Mouse (Mus musculus): ENCODE results near the gene Olfr64. TPM values are rescaled to one million over a fixed set of nuclear protein-coding genes. Genes with fewer than 3 reads are reported as not detected.

The Olfr64 gene
- not detected in 2 replicates for polyA plus RNA-seq (2012; rRNA removed)

GRCm38 (mm10) chr7:103894385-103894784 is at the start of gene Olfr64:
Gene Olfr64, minus strand, starts transcription at chr7:103894485.
- Histone ChIP-seq H3K4me1 (replicated peaks; ENCODE audit: control insufficient read depth, insufficient read depth, low read length) (no peaks in the 10 kb centered on the region), H3K4me3 (ENCODE audit: control insufficient read depth, insufficient read depth, low read length) (no peak within 1 kb of the TSS), H3K36me3 (ENCODE audit: control insufficient read depth, insufficient read depth, low read length) (no peaks in the 10 kb centered on the region), H3K27ac (ENCODE audit: control insufficient read depth, insufficient read depth, low read length) (no peak within 1 kb of the TSS), H3K27me3 (ENCODE audit: control insufficient read depth, insufficient read depth, low read length) (no peaks in the 10 kb centered on the region)
- DNase-seq, result no peak
- WGBS, result 90% methylated on average over 1 of the region's 1 CpGs
- TF ChIP-seq CTCF (IDR thresholded peaks at IDR 0.05; ENCODE audit: borderline replicate concordance, control insufficient read depth, extremely low read depth, insufficient read depth, low read length, poor library complexity) (no peak), POLR2A (IDR thresholded peaks at IDR 0.05; ENCODE audit: control insufficient read depth, extremely low read depth, insufficient read depth, low read length, poor library complexity) (no peak)

GRCm38 (mm10) chr7:103942730-103943129 is 48.4 kb upstream of the Olfr64 start:
- no peak overlapping the region for H3K4me3 ChIP-seq (ENCODE audit: control insufficient read depth, insufficient read depth, low read length)
- no peaks in the 10 kb centered on the region for H3K4me1 ChIP-seq (replicated peaks; ENCODE audit: control insufficient read depth, insufficient read depth, low read length)
- TF ChIP-seq POLR2A (IDR thresholded peaks at IDR 0.05; ENCODE audit: control insufficient read depth, extremely low read depth, insufficient read depth, low read length, poor library complexity), result no peak
- H3K36me3 ChIP-seq (ENCODE audit: control insufficient read depth, insufficient read depth, low read length), result no peaks in the 10 kb centered on the region
- no peak overlapping the region for H3K27ac ChIP-seq (ENCODE audit: control insufficient read depth, insufficient read depth, low read length)
- peak; percentile 27 for DNase-seq
- no peaks in the 10 kb centered on the region for H3K27me3 ChIP-seq (ENCODE audit: control insufficient read depth, insufficient read depth, low read length)
- 35% methylated on average over 2 of the region's 2 CpGs for WGBS

GRCm38 (mm10) chr7:103934264-103934663 is 40.0 kb upstream of the Olfr64 start, which contains the start of gene Olfr632:
Gene Olfr632, plus strand, starts transcription at chr7:103934347.
- WGBS, result 91% methylated on average over 2 of the region's 2 CpGs
- Histone ChIP-seq H3K4me3 (ENCODE audit: control insufficient read depth, insufficient read depth, low read length) (no peak within 1 kb of the TSS), H3K4me1 (replicated peaks; ENCODE audit: control insufficient read depth, insufficient read depth, low read length) (no peaks in the 10 kb centered on the region), H3K36me3 (ENCODE audit: control insufficient read depth, insufficient read depth, low read length) (no peaks in the 10 kb centered on the region), H3K27ac (ENCODE audit: control insufficient read depth, insufficient read depth, low read length) (no peak within 1 kb of the TSS), H3K27me3 (ENCODE audit: control insufficient read depth, insufficient read depth, low read length) (no peaks in the 10 kb centered on the region)
- no peak for DNase-seq
- TF ChIP-seq CTCF (IDR thresholded peaks at IDR 0.05; ENCODE audit: borderline replicate concordance, control insufficient read depth, extremely low read depth, insufficient read depth, low read length, poor library complexity), result no peak
- TF ChIP-seq POLR2A (IDR thresholded peaks at IDR 0.05; ENCODE audit: control insufficient read depth, extremely low read depth, insufficient read depth, low read length, poor library complexity), result no peak

- TF ChIP-seq POLR2A (IDR thresholded peaks at IDR 0.05; ENCODE audit: control insufficient read depth, extremely low read depth, insufficient read depth, low read length, poor library complexity) (no peak), CTCF (IDR thresholded peaks at IDR 0.05; ENCODE audit: borderline replicate concordance, control insufficient read depth, extremely low read depth, insufficient read depth, low read length, poor library complexity) (no peak)
- no peaks in the 10 kb centered on the region for H3K27me3 ChIP-seq (ENCODE audit: control insufficient read depth, insufficient read depth, low read length)
- H3K36me3 ChIP-seq (ENCODE audit: control insufficient read depth, insufficient read depth, low read length), result no peaks in the 10 kb centered on the region
- no peak within 1 kb of the TSS for H3K4me3 ChIP-seq (ENCODE audit: control insufficient read depth, insufficient read depth, low read length)
- H3K27ac ChIP-seq (ENCODE audit: control insufficient read depth, insufficient read depth, low read length), result no peak within 1 kb of the TSS
- no peaks in the 10 kb centered on the region for H3K4me1 ChIP-seq (replicated peaks; ENCODE audit: control insufficient read depth, insufficient read depth, low read length)
- no peak for DNase-seq
Observed at GRCm38 (mm10) chr7:103928525-103928924, 34.2 kb upstream of the Olfr64 start, which contains the start of gene Olfr631. Gene Olfr631, plus strand, starts transcription at chr7:103928825.

DNA sequence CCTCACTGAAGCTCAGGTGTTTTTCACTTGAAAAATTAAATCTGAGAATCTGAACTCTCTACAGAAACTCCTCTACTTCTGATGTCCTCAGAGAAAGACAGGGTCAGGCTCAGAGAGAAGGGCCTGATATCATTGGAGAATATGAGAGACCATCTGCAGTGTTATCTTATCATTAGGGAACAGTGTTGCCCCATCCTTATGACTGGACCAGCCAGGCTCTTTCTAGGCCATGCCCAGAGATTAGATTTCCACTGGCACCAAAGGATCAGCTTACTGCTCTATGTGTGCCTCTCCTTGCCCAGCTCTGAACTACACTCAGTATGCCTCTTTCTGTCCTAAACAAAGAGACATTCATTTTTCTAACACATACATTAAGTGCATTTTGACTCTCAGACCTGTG is 21.1 kb upstream of the Olfr64 start:
- DNase-seq, result no peak
- Histone ChIP-seq H3K4me1 (replicated peaks; ENCODE audit: control insufficient read depth, insufficient read depth, low read length) (no peaks in the 10 kb centered on the region), H3K27ac (ENCODE audit: control insufficient read depth, insufficient read depth, low read length) (no peak overlapping the region)

GRCm38 (mm10) chr7:103912969-103913511 is 18.8 kb upstream of the Olfr64 start:
- WGBS, result 89% methylated on average over 8 of the region's 8 CpGs
- no peak for DNase-seq
- H3K4me1 ChIP-seq (replicated peaks; ENCODE audit: control insufficient read depth, insufficient read depth, low read length), result no peaks in the 10 kb centered on the region
- H3K27ac ChIP-seq (ENCODE audit: control insufficient read depth, insufficient read depth, low read length), result no peak overlapping the region
- H3K27me3 ChIP-seq (ENCODE audit: control insufficient read depth, insufficient read depth, low read length), result no peaks in the 10 kb centered on the region
- no peaks in the 10 kb centered on the region for H3K36me3 ChIP-seq (ENCODE audit: control insufficient read depth, insufficient read depth, low read length)
- no peak for TF ChIP-seq CTCF (IDR thresholded peaks at IDR 0.05; ENCODE audit: borderline replicate concordance, control insufficient read depth, extremely low read depth, insufficient read depth, low read length, poor library complexity)
- TF ChIP-seq POLR2A (IDR thresholded peaks at IDR 0.05; ENCODE audit: control insufficient read depth, extremely low read depth, insufficient read depth, low read length, poor library complexity), result no peak
- no peak overlapping the region for H3K4me3 ChIP-seq (ENCODE audit: control insufficient read depth, insufficient read depth, low read length)

More for the DNA sequence above, 21.1 kb upstream of the Olfr64 start:
- no peak for TF ChIP-seq POLR2A (IDR thresholded peaks at IDR 0.05; ENCODE audit: control insufficient read depth, extremely low read depth, insufficient read depth, low read length, poor library complexity)
- TF ChIP-seq CTCF (IDR thresholded peaks at IDR 0.05; ENCODE audit: borderline replicate concordance, control insufficient read depth, extremely low read depth, insufficient read depth, low read length, poor library complexity), result no peak
- no peak overlapping the region for H3K4me3 ChIP-seq (ENCODE audit: control insufficient read depth, insufficient read depth, low read length)
- no peaks in the 10 kb centered on the region for H3K27me3 ChIP-seq (ENCODE audit: control insufficient read depth, insufficient read depth, low read length)
- no peaks in the 10 kb centered on the region for H3K36me3 ChIP-seq (ENCODE audit: control insufficient read depth, insufficient read depth, low read length)

DNA sequence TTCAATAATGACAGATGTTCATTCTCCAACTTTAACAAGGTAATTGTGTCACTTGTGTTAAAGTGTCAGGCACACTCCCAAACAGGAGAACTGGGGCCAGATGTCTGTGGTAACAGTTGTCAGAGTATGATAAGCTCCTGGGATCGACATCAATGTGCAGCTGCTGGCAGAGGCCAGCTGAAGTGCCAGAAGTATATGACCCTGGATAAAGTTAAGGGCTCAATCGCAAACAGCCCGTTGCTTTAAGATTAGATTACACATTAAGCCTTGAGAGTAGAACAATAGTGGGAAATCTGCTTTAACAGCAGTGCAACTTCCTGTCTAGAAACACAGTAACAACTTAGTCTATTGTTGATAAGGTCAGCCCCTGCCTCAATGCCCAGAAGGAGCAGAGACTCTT is 15.8 kb upstream of the Olfr64 start:
- Histone ChIP-seq H3K36me3 (ENCODE audit: control insufficient read depth, insufficient read depth, low read length) (no peaks in the 10 kb centered on the region), H3K4me3 (ENCODE audit: control insufficient read depth, insufficient read depth, low read length) (no peak overlapping the region), H3K27me3 (ENCODE audit: control insufficient read depth, insufficient read depth, low read length) (no peaks in the 10 kb centered on the region), H3K4me1 (replicated peaks; ENCODE audit: control insufficient read depth, insufficient read depth, low read length) (no peaks in the 10 kb centered on the region), H3K27ac (ENCODE audit: control insufficient read depth, insufficient read depth, low read length) (no peak overlapping the region)
- WGBS, result 13% methylated on average over 3 of the region's 3 CpGs
- DNase-seq, result no peak
- TF ChIP-seq CTCF (IDR thresholded peaks at IDR 0.05; ENCODE audit: borderline replicate concordance, control insufficient read depth, extremely low read depth, insufficient read depth, low read length, poor library complexity) (no peak), POLR2A (IDR thresholded peaks at IDR 0.05; ENCODE audit: control insufficient read depth, extremely low read depth, insufficient read depth, low read length, poor library complexity) (no peak)

Data from thymus, adult 2 months (tissue).